Mouse (Mus musculus) midbrain, embryonic 15.5 days (tissue): ENCODE data around the gene Klhl28. TPM values are rescaled to one million over a fixed set of nuclear protein-coding genes. Genes with fewer than 3 reads are reported as not detected.

Experiments
- ATAC-seq: fragments of 200-750 bp; cut with Nextera tagmentation; replicated peaks from 2 replicates; pipeline ENCODE4 v1.8.0; 2017; ENCODE audit warnings: moderate TSS enrichment
- H3K27ac ChIP-seq: fragments of 300-500 bp; sonication (generic); 2 replicates; pipeline ENCODE4 v1.5.1; 2015; ENCODE audit warnings: mild to moderate bottlenecking, inconsistent platforms
- H3K27me3 ChIP-seq: fragments of 300-500 bp; sonication (generic); replicated peaks from 2 replicates; pipeline ENCODE4 v1.6.1; 2015; ENCODE audit warnings: inconsistent platforms
- H3K36me3 ChIP-seq: fragments of 300-500 bp; sonication (generic); replicated peaks from 2 replicates; pipeline ENCODE4 v1.6.1; 2015; ENCODE audit warnings: inconsistent platforms
- H3K4me1 ChIP-seq: fragments of 300-500 bp; sonication (generic); 2 replicates; pipeline ENCODE4 v1.6.1; 2015; ENCODE audit warnings: inconsistent platforms
- H3K4me2 ChIP-seq: fragments of 300-500 bp; sonication (generic); 2 replicates; pipeline ENCODE4 v1.6.1; 2015; ENCODE audit warnings: inconsistent platforms, mild to moderate bottlenecking, moderate library complexity
- H3K4me3 ChIP-seq: fragments of 300-500 bp; sonication (generic); 2 replicates; pipeline ENCODE4 v1.5.1; 2015; ENCODE audit warnings: mild to moderate bottlenecking, inconsistent platforms
- H3K9ac ChIP-seq: fragments of 300-500 bp; sonication (generic); 2 replicates; pipeline ENCODE4 v1.6.1; 2015; ENCODE audit warnings: mild to moderate bottlenecking, inconsistent platforms
- H3K9me3 ChIP-seq: fragments of 300-500 bp; sonication (generic); 2 replicates; pipeline ENCODE4 v1.6.1; 2016; ENCODE audit warnings: inconsistent platforms
- WGBS: fragments of 180-500 bp; shearing (Covaris S2); methylation state at CpG from one replicate; pipeline ENCODE4 v1.1.7; 2015; ENCODE audit warnings: mixed read lengths; 5-methylcytosine and 5-hydroxymethylcytosine counted together
- polyA plus RNA-seq: library from polyadenylated mRNA; unstranded; fragments of >200 nt; fragmentation: Nextera tagmentation; extraction: Ambion mirVana; gene quantifications from 2 replicates; pipeline ENCODE4 v1.2.1, GENCODE M21; 2015

The Klhl28 gene
- polyA plus RNA-seq = 27.2 and 27.7 TPM in 2 replicates

DNA sequence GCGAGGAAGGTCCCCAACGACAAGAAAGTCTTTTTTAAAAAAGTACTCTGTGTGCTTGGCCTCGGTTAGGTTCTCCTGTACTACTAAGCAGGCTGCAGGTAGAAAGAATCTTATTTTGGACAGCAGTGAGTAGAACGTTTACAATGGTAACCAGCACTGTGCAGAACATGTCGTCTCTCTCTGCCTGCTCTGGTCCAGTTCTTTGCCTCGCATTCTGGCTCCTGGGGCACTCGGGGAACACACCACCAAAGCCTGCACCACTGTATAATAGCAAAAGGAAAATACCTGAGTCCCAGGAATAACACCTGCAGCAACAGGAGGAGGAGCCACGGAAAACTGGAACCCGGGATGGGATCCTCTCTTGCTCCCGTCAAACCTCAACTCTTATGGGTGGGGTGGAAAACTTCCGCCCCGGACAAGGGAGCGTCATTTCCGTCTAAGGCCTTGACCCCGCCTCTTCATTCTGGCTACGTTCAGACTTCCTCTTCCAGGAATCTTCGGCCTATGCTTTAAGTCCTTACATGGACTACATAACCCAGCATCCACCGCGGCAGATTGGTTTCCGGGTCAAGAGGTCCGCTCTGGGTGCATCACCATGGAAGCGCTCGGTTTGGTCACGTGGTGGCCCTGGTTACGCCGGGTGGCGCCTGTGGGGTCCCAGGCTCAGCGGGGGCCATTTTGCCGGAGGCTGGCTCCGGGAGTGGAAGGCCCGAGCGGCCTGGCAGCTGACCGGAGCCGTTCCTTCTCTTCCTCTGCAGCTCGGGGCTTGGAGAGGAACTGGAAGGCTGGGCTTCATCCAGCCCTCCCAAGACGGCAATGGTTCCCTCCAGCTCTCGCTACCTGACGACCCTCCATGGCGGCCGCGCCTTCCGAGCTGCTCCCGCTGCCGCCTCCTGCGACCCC lies at the start of gene Klhl28, which contains the start of gene Togaram1:
Klhl28 (minus strand) TSS at position 411 of the 903 bp plus-strand sequence.
Togaram1 (plus strand) TSS at position 681 of the 903 bp plus-strand sequence.
- under 1% methylated on average over 45 of the region's 45 CpGs for WGBS
- no peaks in the 10 kb centered on the region for H3K27me3 ChIP-seq
- H3K27ac ChIP-seq = peak within 1 kb of the TSS; percentile 90

DNA sequence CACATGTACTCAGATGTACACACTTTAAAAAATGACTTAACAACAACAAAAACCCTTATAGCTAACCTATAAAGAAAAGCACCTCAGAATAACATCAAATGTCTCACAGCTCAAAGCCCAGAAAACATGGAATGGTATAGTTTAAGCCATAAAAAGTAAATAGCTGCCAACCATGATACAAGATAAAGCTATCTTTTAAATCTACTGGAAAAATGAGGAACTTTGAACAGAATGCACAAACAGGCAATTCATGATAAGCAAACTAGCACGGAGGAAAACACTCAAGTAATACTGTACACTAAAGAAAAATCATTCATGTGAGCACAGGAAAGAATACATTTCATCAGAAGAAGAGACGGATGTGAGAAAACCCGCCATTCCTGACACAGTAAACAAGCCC lies 42.4 kb upstream of the Klhl28 start:
- Histone ChIP-seq H3K27me3 (no peaks in the 10 kb centered on the region), H3K4me2 (no peak overlapping the region), H3K27ac (no peak overlapping the region), H3K4me1 (no peaks in the 10 kb centered on the region), H3K4me3 (no peak overlapping the region), H3K36me3 (peaks cover 47% of the 10 kb centered on the region), H3K9me3 (no peaks in the 10 kb centered on the region), H3K9ac (no peak overlapping the region)
- ATAC-seq = no peak
- 94% methylated on average over 3 of the region's 3 CpGs for WGBS

More for the DNA sequence above, at the start of gene Klhl28, which contains the start of gene Togaram1:
- Histone ChIP-seq H3K4me2 (peak within 1 kb of the TSS; percentile 93), H3K9ac (peak within 1 kb of the TSS; percentile 84), H3K4me3 (peak within 1 kb of the TSS; percentile 78), H3K9me3 (no peaks in the 10 kb centered on the region), H3K4me1 (peaks cover 47% of the 10 kb centered on the region), H3K36me3 (no peaks in the 10 kb centered on the region)
- peak; percentile 99 for ATAC-seq

DNA sequence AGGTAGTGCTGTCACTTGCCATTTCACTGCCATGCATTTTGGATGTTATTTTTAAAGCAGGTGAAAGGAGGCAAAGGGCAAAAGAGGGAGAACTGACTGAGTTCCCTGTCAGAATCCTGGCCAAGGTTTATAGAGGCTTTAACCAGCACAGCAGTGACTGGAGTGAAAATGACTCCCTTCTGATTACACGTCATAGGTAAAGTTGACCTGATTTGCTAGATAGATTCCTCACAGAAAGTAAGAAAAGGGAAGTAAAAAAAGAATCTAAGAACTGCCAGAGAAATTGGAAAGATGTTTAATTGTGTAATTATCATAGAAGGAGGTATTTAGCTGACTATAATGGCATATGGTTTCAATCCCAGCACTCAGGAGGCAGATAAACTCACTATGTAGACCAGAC lies 12.2 kb upstream of the Klhl28 start:
- WGBS = 97% methylated on average over 1 of the region's 1 CpGs
- Histone ChIP-seq H3K27ac (no peak overlapping the region), H3K9me3 (no peaks in the 10 kb centered on the region), H3K9ac (no peak overlapping the region), H3K4me3 (no peak overlapping the region), H3K27me3 (no peaks in the 10 kb centered on the region), H3K4me1 (peaks cover 8% of the 10 kb centered on the region), H3K4me2 (no peak overlapping the region), H3K36me3 (peaks cover 17% of the 10 kb centered on the region)
- no peak for ATAC-seq

DNA sequence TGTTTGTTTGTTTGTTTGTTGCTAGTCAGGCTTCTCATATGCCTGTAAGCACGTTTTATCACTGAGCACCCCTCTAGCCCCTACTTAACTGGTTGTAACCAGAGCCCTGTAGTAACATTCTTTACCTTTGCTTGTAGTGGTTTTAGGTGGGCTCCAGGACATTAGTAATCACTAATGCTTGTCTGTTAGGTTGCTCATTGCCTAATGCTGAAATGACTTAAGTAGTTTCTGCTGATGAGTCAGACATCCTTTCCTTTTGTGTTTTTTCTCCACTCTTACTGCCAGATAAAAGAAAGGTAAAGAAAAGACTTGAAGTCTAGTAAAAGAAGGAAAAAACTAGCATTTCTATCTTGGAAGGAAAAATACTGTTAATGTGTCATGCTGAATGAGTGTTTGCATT lies 10.9 kb upstream of the Klhl28 start:
- Histone ChIP-seq H3K9me3 (no peaks in the 10 kb centered on the region), H3K36me3 (peaks cover 14% of the 10 kb centered on the region), H3K27me3 (no peaks in the 10 kb centered on the region), H3K9ac (no peak overlapping the region), H3K4me3 (no peak overlapping the region), H3K4me1 (peaks cover 18% of the 10 kb centered on the region), H3K27ac (no peak overlapping the region), H3K4me2 (no peak overlapping the region)
- ATAC-seq = no peak
- 78% methylated on average over 1 of the region's 1 CpGs for WGBS

- H3K9ac ChIP-seq = no peak overlapping the region
- no peak overlapping the region for H3K4me3 ChIP-seq
- H3K4me2 ChIP-seq = no peak overlapping the region
- H3K27me3 ChIP-seq = no peaks in the 10 kb centered on the region
- H3K36me3 ChIP-seq = peaks cover 14% of the 10 kb centered on the region
- H3K27ac ChIP-seq = no peak overlapping the region
- no peak for ATAC-seq
- 74% methylated on average over 6 of the region's 6 CpGs for WGBS
- no peaks in the 10 kb centered on the region for H3K9me3 ChIP-seq
- H3K4me1 ChIP-seq = peaks cover 24% of the 10 kb centered on the region
Measured at GRCm38 (mm10) chr12:64975558-64975957, 10.2 kb upstream of the Klhl28 start.

DNA sequence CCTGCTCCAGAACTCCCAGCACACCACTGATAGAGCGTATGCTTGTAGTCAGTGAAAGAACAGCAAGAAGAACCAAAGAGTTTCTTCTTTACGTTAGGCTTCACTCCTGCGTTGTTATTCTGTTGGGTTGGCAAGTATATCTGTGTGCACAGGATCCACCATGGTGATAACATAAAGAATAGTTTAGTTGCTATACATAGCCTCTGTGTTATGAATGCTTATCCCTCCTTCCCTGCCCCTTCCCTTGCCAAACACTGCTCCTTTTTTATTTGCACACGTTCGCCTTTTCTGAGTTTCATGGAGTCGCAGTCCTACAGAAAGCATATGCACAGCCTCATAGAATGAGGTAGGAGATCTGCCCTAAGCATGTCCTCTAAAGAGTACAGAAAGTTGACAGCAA lies 6.7 kb upstream of the Klhl28 start:
- Histone ChIP-seq H3K9ac (no peak overlapping the region), H3K4me1 (peaks cover 54% of the 10 kb centered on the region), H3K4me2 (peak overlapping the region; percentile 6; the same call in 1 of the 2 replicates), H3K27me3 (no peaks in the 10 kb centered on the region), H3K4me3 (no peak overlapping the region), H3K9me3 (no peaks in the 10 kb centered on the region), H3K36me3 (no peaks in the 10 kb centered on the region), H3K27ac (no peak overlapping the region)
- WGBS = 80% methylated on average over 6 of the region's 6 CpGs
- ATAC-seq = no peak

GRCm38 (mm10) chr12:64971399-64971798 lies 6.1 kb upstream of the Klhl28 start:
- ATAC-seq = no peak
- no peak overlapping the region for H3K27ac ChIP-seq
- H3K4me3 ChIP-seq = no peak overlapping the region
- H3K9me3 ChIP-seq = no peaks in the 10 kb centered on the region
- peaks cover 60% of the 10 kb centered on the region for H3K4me1 ChIP-seq
- H3K4me2 ChIP-seq = peak overlapping the region; percentile 93
- no peaks in the 10 kb centered on the region for H3K27me3 ChIP-seq
- H3K9ac ChIP-seq = no peak overlapping the region
- H3K36me3 ChIP-seq = no peaks in the 10 kb centered on the region

DNA sequence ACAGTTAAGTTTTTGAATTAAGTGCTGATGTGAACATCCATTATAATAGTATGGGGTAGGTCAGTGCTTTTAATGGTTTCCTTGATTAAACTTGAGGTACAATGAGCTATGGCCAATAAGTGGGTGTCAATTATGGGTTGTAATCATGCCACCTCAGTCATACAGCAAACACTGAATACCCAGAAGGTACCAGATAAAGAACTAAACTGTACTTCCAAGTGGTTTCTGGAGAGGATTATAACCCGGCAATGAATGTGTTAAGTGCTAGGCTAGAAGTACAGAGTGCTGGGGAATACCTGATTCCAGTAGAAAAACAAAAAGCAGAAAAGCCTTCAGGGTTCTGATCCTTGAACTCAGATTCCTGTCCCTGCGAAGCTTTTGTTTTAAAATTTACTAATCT lies 2.7 kb upstream of the Klhl28 start:
- H3K27ac ChIP-seq = no peak overlapping the region
- H3K4me1 ChIP-seq = peaks cover 66% of the 10 kb centered on the region
- WGBS = 1% methylated on average over 2 of the region's 2 CpGs

DNA sequence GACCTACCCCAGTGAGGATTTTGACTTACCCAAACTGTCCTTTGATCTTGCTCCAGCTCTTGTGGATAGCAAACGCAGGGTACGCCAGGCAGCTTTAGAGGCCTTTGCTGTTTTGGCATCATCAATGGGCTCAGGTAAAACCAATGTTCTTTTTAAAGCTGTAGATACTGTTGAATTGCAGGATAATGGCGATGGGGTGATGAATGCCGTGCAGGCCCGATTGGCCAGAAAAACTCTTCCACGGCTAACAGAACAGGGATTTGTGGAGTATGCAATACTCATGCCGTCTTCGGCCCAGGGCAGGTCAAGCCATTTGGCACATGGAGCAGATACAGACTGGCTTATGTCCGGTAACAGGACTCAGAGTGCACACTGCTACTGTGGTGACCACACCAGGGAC lies 2.1 kb upstream of the Klhl28 start:
- ATAC-seq = no peak
- Histone ChIP-seq H3K9ac (peak overlapping the region; percentile 84), H3K4me3 (peak overlapping the region; percentile 78), H3K36me3 (no peaks in the 10 kb centered on the region), H3K27ac (no peak overlapping the region), H3K4me1 (peaks cover 65% of the 10 kb centered on the region), H3K27me3 (no peaks in the 10 kb centered on the region), H3K9me3 (no peaks in the 10 kb centered on the region), H3K4me2 (peak overlapping the region; percentile 93)
- WGBS = under 1% methylated on average over 9 of the region's 9 CpGs

More for the DNA sequence above, 2.7 kb upstream of the Klhl28 start:
- Histone ChIP-seq H3K27me3 (no peaks in the 10 kb centered on the region), H3K4me3 (peak overlapping the region; percentile 78), H3K9ac (peak overlapping the region; percentile 84), H3K9me3 (no peaks in the 10 kb centered on the region), H3K36me3 (no peaks in the 10 kb centered on the region), H3K4me2 (peak overlapping the region; percentile 93)
- no peak for ATAC-seq

DNA sequence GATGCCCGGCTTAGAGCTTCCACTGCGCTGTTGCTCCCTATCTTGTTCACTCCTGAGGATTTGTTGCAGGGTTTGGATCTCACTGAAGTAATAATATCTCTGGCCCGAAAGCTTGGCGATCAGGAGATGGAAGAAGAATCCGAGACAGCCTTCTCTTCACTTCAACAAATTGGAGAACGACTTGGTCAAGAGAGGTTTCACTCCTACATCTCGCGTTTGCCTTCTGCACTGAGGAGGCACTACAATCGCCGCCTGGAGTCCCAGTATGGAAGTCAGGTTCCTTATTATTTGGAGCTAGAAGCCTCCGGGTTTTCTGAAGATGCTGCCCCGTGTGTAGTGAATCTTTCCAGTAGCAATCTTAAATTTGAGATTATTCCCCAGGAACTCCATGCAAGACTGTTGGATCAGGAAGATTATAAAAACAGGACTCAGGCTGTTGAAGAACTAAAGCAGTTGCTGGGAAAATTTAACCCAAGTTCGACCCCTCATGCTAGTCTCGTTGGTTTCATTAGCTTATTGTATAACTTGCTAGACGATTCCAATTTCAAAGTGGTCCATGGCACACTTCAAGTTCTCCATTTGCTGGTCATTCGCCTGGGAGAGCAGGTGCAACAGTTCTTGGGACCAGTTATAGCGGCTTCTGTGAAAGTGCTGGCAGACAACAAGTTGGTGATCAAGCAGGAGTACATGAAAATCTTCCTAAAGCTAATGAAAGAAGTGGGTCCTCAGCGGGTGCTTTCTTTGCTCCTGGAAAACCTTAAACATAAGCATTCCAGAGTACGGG lies 1.5 kb upstream of the Klhl28 start:
- peak overlapping the region; percentile 90 for H3K27ac ChIP-seq

GRCm38 (mm10) chr12:64966101-64966631 lies 832 bp upstream of the Klhl28 start:
- H3K27ac ChIP-seq = peak overlapping the region; percentile 90
- H3K4me1 ChIP-seq = peaks cover 55% of the 10 kb centered on the region
- H3K27me3 ChIP-seq = no peaks in the 10 kb centered on the region
- ATAC-seq = no peak
- WGBS = 1% methylated on average over 44 of the region's 44 CpGs
- no peaks in the 10 kb centered on the region for H3K36me3 ChIP-seq
- peak overlapping the region; percentile 78 for H3K4me3 ChIP-seq
- peak overlapping the region; percentile 93 for H3K4me2 ChIP-seq
- peak overlapping the region; percentile 84 for H3K9ac ChIP-seq
- H3K9me3 ChIP-seq = no peaks in the 10 kb centered on the region

More for the DNA sequence above, 1.5 kb upstream of the Klhl28 start:
- ATAC-seq = no peak
- Histone ChIP-seq H3K4me1 (peaks cover 60% of the 10 kb centered on the region), H3K36me3 (no peaks in the 10 kb centered on the region), H3K9ac (peak overlapping the region; percentile 84), H3K4me2 (peak overlapping the region; percentile 93), H3K27me3 (no peaks in the 10 kb centered on the region), H3K9me3 (no peaks in the 10 kb centered on the region), H3K4me3 (peak overlapping the region; percentile 78)
- 3% methylated on average over 19 of the region's 19 CpGs for WGBS

DNA sequence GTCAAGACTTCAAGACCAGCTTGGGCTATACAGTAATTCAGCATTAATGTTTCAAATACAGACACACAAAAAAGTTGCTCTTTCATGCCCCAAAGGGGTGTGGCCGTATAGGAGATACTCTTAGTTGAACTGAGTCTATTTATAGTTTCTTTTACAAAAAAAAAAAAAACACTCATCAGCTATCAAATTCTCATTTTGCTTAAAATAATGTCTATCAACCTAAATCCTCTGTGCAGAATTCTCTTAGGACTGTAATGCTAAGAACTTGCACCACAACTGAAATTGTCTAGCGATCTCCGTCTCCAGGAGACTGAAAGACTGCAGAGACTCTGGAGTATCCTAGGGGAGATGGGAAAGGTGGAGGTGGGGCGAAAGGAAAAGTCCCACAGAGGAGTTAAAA lies 774 bp downstream of the Klhl28 start:
- no peak for ATAC-seq
- Histone ChIP-seq H3K27me3 (no peaks in the 10 kb centered on the region), H3K4me2 (peak overlapping the region; percentile 71), H3K36me3 (no peaks in the 10 kb centered on the region), H3K27ac (peak overlapping the region; percentile 26), H3K4me1 (peaks cover 39% of the 10 kb centered on the region), H3K9me3 (no peaks in the 10 kb centered on the region), H3K9ac (peak overlapping the region; percentile 56), H3K4me3 (peak overlapping the region; percentile 78)
- WGBS = 20% methylated on average over 4 of the region's 4 CpGs
